Mouse (Mus musculus): ENCODE measurements around the gene Vmn1r120. TPM values are rescaled to one million over a fixed set of nuclear protein-coding genes. Genes with fewer than 3 reads are reported as not detected.
"Not testable (repeated sequence)": the region's sequence is repeated elsewhere in the genome, so short reads cannot be mapped to it uniquely, and the experiment has no call there.

Gene Vmn1r120
- total RNA-seq (2021): not detected
- long read RNA-seq, experiment 1: 0 reads
- long read RNA-seq, experiment 2: 0 reads

- intact Hi-C loops (cut with DNase I; ENCODE audit: low total_unique reads): not testable (repeated sequence)
Measured at GRCm38 (mm10) chr7:21053684-21054083, at the start of gene Vmn1r120. Gene Vmn1r120 (minus strand): TSS chr7:21053784.

GRCm38 (mm10) chr7:21098413-21098812 lies 44.8 kb upstream of the Vmn1r120 start, which contains the start of gene Vmn1r121:
Gene Vmn1r121 (minus strand): TSS chr7:21098513.
- DNase-seq; intact Hi-C loops (cut with DNase I; ENCODE audit: low total_unique reads): not testable (repeated sequence)

More at GRCm38 (mm10) chr7:21053684-21054083, at the start of gene Vmn1r120:
- not testable (repeated sequence) for DNase-seq

- intact Hi-C loops (cut with DNase I; ENCODE audit: low total_unique reads); DNase-seq: not testable (repeated sequence)
Measured at GRCm38 (mm10) chr7:21012355-21012754, 41.2 kb downstream of the Vmn1r120 start, which contains the start of gene Vmn1r119. Gene Vmn1r119 (minus strand): TSS chr7:21012455.

Other genes starting within 250 kb of the Vmn1r120 start
- gene Vmn1r114, start 241.6 kb downstream of the Vmn1r120 start, total RNA-seq (2021): not detected
- not detected for gene Vmn1r115, start 208.8 kb downstream of the Vmn1r120 start, total RNA-seq (2021)
- not detected for gene Vmn1r116, start 181.5 kb downstream of the Vmn1r120 start, total RNA-seq (2021)
- gene Vmn1r117, start 169.7 kb downstream of the Vmn1r120 start, total RNA-seq (2021): not detected
- gene Vmn1r118, start 141.4 kb downstream of the Vmn1r120 start, total RNA-seq (2021): not detected
- gene Vmn1r119, start 41.3 kb downstream of the Vmn1r120 start, total RNA-seq (2021): not detected
- not detected for gene Vmn1r121, start 44.7 kb upstream of the Vmn1r120 start, total RNA-seq (2021)
- gene Vmn1r122, start 80.3 kb upstream of the Vmn1r120 start, total RNA-seq (2021): not detected
- gene Vmn1r123, start 108.4 kb upstream of the Vmn1r120 start, total RNA-seq (2021): not detected
- not detected for gene Gm5157, start 136.6 kb upstream of the Vmn1r120 start, total RNA-seq (2021)
- gene Vmn1r124, start 206.8 kb upstream of the Vmn1r120 start, total RNA-seq (2021): not detected
- gene Vmn1r125, start 218.4 kb upstream of the Vmn1r120 start, total RNA-seq (2021): not detected
- gene Vmn1r126, start 247.7 kb upstream of the Vmn1r120 start, total RNA-seq (2021): not detected